Mouse (Mus musculus) adipose tissue, adult 10 weeks (tissue): ENCODE data around the gene Brca1. TPM values are rescaled to one million over a fixed set of nuclear protein-coding genes. Genes with fewer than 3 reads are reported as not detected.

Experiments used
- polyA plus RNA-seq: library from polyadenylated mRNA; stranded (reverse); fragments of 350-450 nt; fragmentation: Illumina TruSeq; extraction: RNeasy Lipid Tissue Mini Kit (QIAGEN cat#74804); gene quantifications from one replicate; pipeline ENCODE4 v1.2.3, GENCODE M21; 2014; ENCODE audit warnings: low read depth, low replicate concordance

Gene Brca1
- 0.96 TPM for polyA plus RNA-seq

DNA sequence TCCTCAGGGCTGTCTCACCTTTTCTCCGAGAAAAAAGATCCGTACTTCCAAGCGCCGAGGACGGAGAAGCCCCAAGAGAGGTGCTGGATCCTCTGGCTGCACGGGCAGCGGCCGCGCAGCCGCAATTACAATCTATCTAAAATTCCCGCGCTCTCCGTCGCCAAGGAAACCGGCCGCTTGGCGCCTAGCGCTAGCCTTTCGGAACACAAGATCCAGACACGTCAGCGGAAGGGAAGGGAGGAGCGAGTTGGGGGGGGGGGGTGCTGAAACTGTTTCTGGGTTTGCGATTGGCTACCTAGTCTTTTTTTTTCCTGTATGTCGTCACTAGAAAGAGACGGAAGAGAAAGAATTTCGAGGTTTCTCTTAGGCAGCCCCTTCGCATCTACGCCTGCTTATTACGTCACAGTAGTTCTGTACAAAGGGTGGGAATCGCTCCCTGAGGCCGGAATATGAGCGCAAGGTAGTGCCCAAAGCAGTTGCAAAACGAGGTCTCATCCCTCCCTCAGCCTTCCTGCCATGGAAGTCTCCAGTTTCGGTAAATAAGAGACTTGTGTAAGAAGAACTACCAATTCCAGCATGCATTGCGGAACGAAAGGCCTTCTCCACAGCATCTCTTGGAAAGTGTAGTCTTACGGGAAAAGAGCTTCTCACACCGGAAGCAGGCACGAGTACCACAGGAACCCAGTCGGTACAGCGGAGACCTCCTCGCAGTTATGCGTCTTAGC is at the start of gene Brca1, which contains the start of gene Nbr1:
Gene Brca1, minus strand, starts transcription at position 205 of the 725 bp plus-strand sequence.
Gene Nbr1, plus strand, starts transcription at position 399 of the 725 bp plus-strand sequence.

DNA sequence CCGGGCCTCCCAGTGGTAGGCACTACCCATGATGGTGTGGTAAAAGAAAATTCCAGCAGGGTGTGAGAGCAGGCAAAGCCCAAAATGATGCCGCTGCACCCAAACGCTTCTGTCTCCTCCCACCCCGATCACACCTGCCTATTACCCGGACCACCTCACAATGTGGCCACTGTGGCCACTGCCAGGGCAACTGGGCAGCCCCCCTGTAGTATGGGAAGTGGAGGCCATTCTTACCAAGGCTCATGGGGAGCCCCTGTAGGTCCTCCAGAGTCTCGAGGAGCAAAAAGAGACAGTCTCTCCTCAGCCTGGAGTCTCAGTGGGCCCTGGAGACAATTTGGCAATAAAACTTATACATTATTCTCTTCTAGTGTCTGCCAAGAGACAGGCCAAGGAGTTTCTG is 47.4 kb upstream of the Brca1 start, which contains the start of gene Gm11634:
Gene Gm11634, minus strand, starts transcription at position 101 of the 400 bp plus-strand sequence.

DNA sequence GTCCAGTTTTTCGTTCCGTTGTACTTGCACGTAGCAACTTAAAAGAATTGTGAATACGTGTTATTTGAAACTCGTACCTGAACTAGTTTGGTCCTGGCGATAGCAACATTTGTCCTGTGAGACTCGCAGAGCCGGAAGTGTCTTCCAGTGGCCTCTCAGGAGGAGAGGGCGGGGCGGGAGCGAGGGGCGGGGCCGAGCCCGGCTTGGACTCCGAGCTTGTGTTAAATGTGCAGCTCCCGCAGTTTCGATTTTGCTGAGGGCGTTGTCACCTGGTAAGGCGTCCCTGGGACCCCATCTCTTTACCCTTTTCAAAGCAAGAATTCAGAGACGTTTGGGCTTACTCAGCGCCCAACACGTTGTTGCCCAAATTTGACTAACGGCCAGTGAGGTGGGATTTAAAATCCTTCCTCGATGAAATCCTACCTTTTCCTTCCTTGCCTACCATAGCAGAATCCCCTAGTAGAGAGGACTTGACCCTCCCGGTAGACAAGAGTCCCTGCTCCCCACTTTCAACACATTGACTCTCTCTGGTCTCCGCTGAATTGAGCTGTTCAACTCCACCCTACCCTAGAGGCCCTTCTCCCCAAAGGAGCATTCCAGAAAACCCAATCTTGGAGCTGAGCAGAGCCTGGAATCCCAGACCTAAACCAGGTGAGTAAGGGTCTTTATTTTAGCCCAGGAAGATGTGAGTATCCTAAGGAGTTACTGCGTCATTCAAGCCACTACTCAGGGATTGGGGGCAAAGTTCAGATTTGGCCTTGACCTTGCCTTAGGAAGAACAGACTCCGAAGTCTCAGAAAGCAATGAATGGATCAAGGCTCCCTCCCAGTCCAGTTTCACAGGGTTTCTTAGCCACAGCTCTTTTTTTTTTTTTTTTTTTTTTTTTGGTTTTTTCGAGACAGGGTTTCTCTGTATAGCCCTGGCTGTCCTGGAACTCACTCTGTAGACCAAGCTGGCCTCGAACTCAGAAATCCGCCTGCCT is 30.6 kb upstream of the Brca1 start, which contains the start of gene Tmem106a:
Gene Tmem106a, plus strand, starts transcription at position 189 of the 982 bp plus-strand sequence.

DNA sequence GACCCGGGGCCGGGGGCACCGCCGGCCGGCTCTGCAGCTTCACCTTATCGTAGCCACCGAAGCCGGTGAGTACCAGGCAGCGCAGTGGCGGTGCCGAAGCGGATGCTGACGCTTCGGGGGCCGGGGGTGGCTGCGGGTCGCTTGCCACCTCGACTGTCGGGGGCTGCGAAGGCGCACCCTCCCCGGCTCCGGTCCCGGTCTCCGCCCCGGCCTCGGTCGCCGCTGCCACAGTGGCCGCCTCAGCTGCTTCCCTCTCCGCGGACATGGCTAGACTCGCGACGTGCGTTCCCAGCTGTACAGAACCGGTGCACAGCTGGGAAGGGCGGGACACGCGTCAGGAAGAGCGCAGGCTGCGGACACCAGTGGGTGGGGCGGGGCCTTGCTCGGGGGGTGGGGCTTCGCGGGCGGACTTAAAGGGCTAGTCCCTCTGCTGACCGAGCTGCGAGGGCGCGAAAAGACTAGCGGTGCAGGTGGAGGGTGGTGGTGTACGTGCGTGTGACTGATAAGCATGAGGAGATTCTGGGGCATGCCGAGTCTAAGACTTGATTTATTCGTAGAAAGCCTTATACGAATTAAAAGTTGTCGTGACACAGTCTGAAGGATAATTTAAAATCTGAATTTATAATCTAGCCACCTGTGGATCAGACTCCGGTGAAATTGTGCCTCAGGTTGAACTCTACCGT is 85.7 kb downstream of the Brca1 start, which contains the start of gene Vat1:
Gene Vat1, minus strand, starts transcription at position 362 of the 683 bp plus-strand sequence.

DNA sequence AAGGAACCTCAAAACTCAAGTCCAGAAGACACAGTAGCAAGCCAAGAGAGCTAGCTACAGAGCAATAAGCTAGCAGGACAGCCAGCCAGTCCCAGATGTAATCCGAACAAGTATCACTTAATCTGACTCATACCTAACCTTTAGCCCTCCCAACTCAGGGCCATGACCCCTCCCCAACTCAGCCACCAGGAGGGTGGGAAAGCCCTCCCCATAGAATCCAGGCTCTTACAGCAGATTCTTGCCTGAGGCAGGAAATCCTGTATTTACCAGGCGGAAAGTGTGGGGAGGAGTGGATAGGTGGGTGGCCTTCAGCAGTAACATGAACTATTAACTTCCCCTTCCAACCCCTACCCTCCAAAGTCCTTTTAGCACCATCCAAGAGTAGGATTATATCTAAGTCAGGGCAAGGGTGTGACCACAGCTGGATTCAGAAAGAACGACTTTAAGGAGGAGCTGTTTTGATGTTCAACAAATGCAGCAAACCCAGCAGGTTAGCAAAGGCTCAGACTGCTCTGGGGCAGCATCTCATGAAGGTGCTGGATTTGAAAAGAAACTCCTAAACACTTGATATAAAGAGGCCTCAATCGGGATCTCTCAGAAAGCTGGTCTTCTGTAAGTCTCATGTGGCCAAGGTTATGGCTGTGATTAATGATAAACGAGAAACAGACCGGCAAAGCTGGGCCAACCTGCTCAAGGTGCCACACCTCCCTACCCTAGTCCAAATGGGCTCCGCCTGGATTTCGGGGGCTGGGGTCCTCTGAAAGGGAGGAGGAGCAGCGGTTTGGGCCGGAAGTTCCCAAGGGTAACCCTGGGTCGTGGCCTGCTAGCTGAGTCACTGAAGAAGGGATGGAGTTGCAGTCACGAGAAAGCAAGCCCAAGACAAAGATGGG is 87.3 kb downstream of the Brca1 start, which contains the start of gene Rnd2:
Gene Rnd2, plus strand, starts transcription at position 789 of the 890 bp plus-strand sequence.

DNA sequence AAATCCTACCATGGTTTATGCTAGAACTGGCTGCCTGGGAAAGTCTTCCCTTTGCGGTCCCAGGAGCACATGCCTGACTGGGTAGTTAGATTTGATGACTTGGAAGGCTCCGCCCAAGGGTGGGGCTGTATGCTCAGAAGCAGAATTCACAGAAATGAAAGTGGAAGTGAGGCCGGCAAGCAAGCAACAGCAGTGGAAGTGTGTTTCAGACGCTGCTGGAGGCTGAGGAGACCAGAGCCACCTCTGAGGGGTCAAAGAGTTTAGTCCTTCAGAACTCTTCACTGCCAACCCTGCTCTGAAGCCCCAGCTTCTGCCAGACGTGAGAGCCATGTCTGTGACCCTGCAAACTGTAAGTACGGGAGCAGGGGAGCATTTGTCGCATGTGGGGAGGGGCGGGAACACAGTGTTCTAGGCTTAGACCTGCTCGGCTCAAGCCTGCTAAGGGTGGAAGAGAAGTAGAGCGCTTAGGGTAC is 103.4 kb downstream of the Brca1 start, which contains the start of gene Ifi35:
Gene Ifi35, plus strand, starts transcription at position 134 of the 473 bp plus-strand sequence.

DNA sequence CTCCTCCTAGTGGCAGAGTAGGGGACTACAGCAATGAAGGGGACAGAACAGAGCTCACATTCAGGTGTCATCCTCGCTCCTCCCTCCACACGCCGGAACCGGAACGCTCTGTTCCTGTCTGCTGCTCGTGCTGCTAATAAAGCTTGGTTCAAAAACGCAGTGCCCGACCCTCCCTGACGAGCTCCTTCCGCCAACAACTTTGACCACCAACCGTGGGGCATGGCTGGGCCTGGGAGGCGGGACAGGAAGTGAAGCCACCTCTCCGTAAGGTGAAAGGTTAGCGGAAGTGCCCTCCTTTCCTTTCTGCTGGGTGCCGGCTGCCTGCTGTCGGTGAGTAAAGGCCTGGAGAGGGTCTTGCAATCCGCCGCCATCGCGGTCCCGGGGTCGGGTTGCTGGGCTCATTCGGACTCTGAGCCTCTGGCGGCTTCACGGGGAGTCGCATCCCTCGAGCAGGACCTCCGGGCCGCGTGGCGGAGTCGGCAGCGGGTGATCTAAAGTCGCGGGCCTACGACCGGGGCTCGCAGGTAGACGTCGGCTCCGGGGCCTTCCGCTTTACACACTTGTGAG is 109.5 kb downstream of the Brca1 start, which contains the start of gene Rpl27:
Gene Rpl27, plus strand, starts transcription at position 172 of the 567 bp plus-strand sequence.

Other genes starting within 250 kb of the Brca1 start
- 151 TPM for gene Becn1, start 249.7 kb downstream of the Brca1 start, polyA plus RNA-seq
- gene Psme3, start 235.7 kb downstream of the Brca1 start, polyA plus RNA-seq = 64.9 TPM
- gene Aoc2, start 226.9 kb downstream of the Brca1 start, polyA plus RNA-seq = 2.3 TPM
- 318 TPM for gene Aoc3, start 221.3 kb downstream of the Brca1 start, polyA plus RNA-seq
- gene G6pc, start 184.4 kb downstream of the Brca1 start, polyA plus RNA-seq = 0.88 TPM
- 37.5 TPM for gene Aarsd1, start 134.3 kb downstream of the Brca1 start, polyA plus RNA-seq
- 1.8 TPM for gene Gm27029, start 127.2 kb downstream of the Brca1 start, polyA plus RNA-seq
- gene Rundc1, start 126.9 kb downstream of the Brca1 start, polyA plus RNA-seq = 20.2 TPM
- gene Ptges3l, start 126.6 kb downstream of the Brca1 start, polyA plus RNA-seq = 19.3 TPM
- 510 TPM for gene Rpl27, start 109.7 kb downstream of the Brca1 start, polyA plus RNA-seq
- 37.6 TPM for gene Ifi35, start 103.5 kb downstream of the Brca1 start, polyA plus RNA-seq
- 13.9 TPM for gene Rnd2, start 87.0 kb downstream of the Brca1 start, polyA plus RNA-seq
- gene Vat1, start 85.7 kb downstream of the Brca1 start, polyA plus RNA-seq = 95.9 TPM
- gene Nbr1, start 194 bp upstream of the Brca1 start, polyA plus RNA-seq = 93.6 TPM
- 24.1 TPM for gene Tmem106a, start 30.3 kb upstream of the Brca1 start, polyA plus RNA-seq
- gene Gm11634, start 47.3 kb upstream of the Brca1 start, polyA plus RNA-seq = 1.4 TPM
- gene Rdm1, start 75.2 kb upstream of the Brca1 start, polyA plus RNA-seq = 33.6 TPM
- gene Arl4d, start 113.6 kb upstream of the Brca1 start, polyA plus RNA-seq = 21.8 TPM
- 15.2 TPM for gene Dhx8, start 181.0 kb upstream of the Brca1 start, polyA plus RNA-seq
- 40.5 TPM for gene Etv4, start 233.4 kb upstream of the Brca1 start, polyA plus RNA-seq